Mouse (Mus musculus) small intestine, adult 2 months (tissue): ENCODE measurements around the gene Pdxk.
A peak's percentile ranks its signal among the peaks of the same experiment; 100 is the strongest.

ENCODE experiments used
- CTCF ChIP-seq: fragments of 200-500 bp; IDR thresholded peaks from 2 replicates; pipeline ENCODE4 v1.5.1; 2012; ENCODE audit warnings: low read depth, mild to moderate bottlenecking, control low read depth, inconsistent platforms, low read length, moderate library complexity, mixed read lengths; ENCODE audit not compliant: insufficient replicate concordance, insufficient read length; ENCODE audit errors: extremely low read depth
- POLR2A ChIP-seq: fragments of 200-500 bp; IDR thresholded peaks from 2 replicates; pipeline ENCODE4 v1.6.1; 2012; ENCODE audit warnings: low read depth, mild to moderate bottlenecking, control low read depth, inconsistent platforms, low read length, moderate library complexity

- no peak for TF ChIP-seq CTCF
- TF ChIP-seq POLR2A = peak; percentile 63
Observed at GRCm38 (mm10) chr10:78425181-78426041, 39.4 kb downstream of the Pdxk start, which contains the start of gene Cstb.
